Mouse (Mus musculus) midbrain, postnatal 0 days (tissue): ENCODE data around the gene Mlec. TPM values are rescaled to one million over a fixed set of nuclear protein-coding genes. Genes with fewer than 3 reads are reported as not detected.
"Not testable (repeated sequence)": the region's sequence is repeated elsewhere in the genome, so short reads cannot be mapped to it uniquely, and the experiment has no call there.

Experiments used
- ATAC-seq: fragments of 200-750 bp; cut with Nextera tagmentation; 2 replicates; pipeline ENCODE4 v1.8.0; 2017; ENCODE audit warnings: moderate number of reproducible peaks, mild to moderate bottlenecking, moderate TSS enrichment, moderate library complexity; ENCODE audit not compliant: low FRiP score
- DNase-seq: peaks from one replicate; pipeline ENCODE4 v3.0.0-alpha.2; 2015; ENCODE audit warnings: low spot score
- H3K27ac ChIP-seq: fragments of 300-500 bp; sonication (generic); 2 replicates; pipeline ENCODE4 v1.5.1; 2014; ENCODE audit warnings: low read depth, mild to moderate bottlenecking, low read length, mixed read lengths
- H3K27me3 ChIP-seq: fragments of 300-500 bp; sonication (generic); 2 replicates; pipeline ENCODE4 v1.6.1; 2014; ENCODE audit warnings: low read length, control low read depth, mixed read lengths; ENCODE audit not compliant: insufficient read depth
- H3K36me3 ChIP-seq: fragments of 300-500 bp; sonication (generic); 2 replicates; pipeline ENCODE4 v1.6.1; 2014; ENCODE audit warnings: low read length, control low read depth, mixed read lengths; ENCODE audit not compliant: insufficient read depth
- H3K4me1 ChIP-seq: fragments of 300-500 bp; sonication (generic); 2 replicates; pipeline ENCODE4 v1.6.1; 2014; ENCODE audit warnings: mild to moderate bottlenecking, control low read depth, antibody characterized with exemption, low read length, mixed read lengths; ENCODE audit not compliant: insufficient read depth
- H3K4me2 ChIP-seq: fragments of 300-500 bp; sonication (generic); 2 replicates; pipeline ENCODE4 v1.6.1; 2014; ENCODE audit warnings: low read depth, mild to moderate bottlenecking, low read length, mixed read lengths; ENCODE audit not compliant: poor library complexity, severe bottlenecking
- H3K4me3 ChIP-seq: fragments of 300-500 bp; sonication (generic); 2 replicates; pipeline ENCODE4 v1.5.1; 2014; ENCODE audit warnings: low read depth, mild to moderate bottlenecking, low read length, moderate library complexity
- H3K9ac ChIP-seq: fragments of 300-500 bp; sonication (generic); replicated peaks from 2 replicates; pipeline ENCODE4 v1.6.1; 2014; ENCODE audit warnings: mild to moderate bottlenecking, low read length, moderate library complexity, mixed read lengths; ENCODE audit not compliant: poor library complexity, severe bottlenecking
- H3K9me3 ChIP-seq: fragments of 300-500 bp; sonication (generic); 2 replicates; pipeline ENCODE4 v1.6.1; 2016; ENCODE audit warnings: low read length, control low read depth
- CTCF ChIP-seq: IDR thresholded peaks from 2 replicates; pipeline ENCODE4 v1.5.1; 2016; ENCODE audit warnings: antibody characterized with exemption, mild to moderate bottlenecking
- WGBS: fragments of 180-500 bp; shearing (Covaris S2); extraction: QIAGEN DNeasy Blood & Tissue Kit; methylation state at CpG from one replicate; pipeline ENCODE4 v1.1.7; 2014; 5-methylcytosine and 5-hydroxymethylcytosine counted together
- polyA plus RNA-seq: library from polyadenylated mRNA; unstranded; fragments of >200 nt; fragmentation: Nextera tagmentation; extraction: Ambion mirVana; gene quantifications from 2 replicates; pipeline ENCODE4 v1.2.1, GENCODE M21; 2015
- total RNA-seq: library from RNA; depleted of rRNA; stranded (reverse); fragments of >200 nt; gene quantifications from 2 replicates; pipeline ENCODE4 v1.2.3, GENCODE M21; 2014

Gene Mlec
- total and polyA plus RNA-seq, 2 experiments from 2014 or later = 16.2 to 64.6 TPM

DNA sequence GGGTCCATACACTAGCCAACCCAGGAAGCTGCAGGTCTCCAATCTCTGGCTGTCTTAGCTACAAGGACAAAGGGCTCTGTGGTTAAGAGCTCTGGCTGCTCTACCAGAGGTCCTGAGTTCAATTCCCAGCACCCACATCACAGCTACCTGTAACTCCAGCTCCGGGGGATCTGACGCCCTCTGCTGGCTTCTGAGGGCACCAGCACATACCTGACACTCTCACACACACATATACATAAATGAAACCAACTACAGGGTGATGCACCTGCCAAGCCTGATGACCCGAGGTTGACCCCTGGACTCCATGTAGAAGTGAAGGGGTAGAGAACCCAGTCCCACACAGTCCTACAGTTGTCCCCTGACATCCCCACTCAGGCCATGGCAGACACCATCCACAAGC lies 41.6 kb downstream of the Mlec start:
- H3K4me1 ChIP-seq = peaks cover 7% of the 10 kb centered on the region
- no peak for TF ChIP-seq CTCF
- no peak overlapping the region for H3K4me3 ChIP-seq
- 98% methylated on average over 3 of the region's 3 CpGs for WGBS
- no peak overlapping the region for H3K4me2 ChIP-seq
- DNase-seq (no peak), ATAC-seq (no peak)
- no peak overlapping the region for H3K27ac ChIP-seq
- H3K27me3 ChIP-seq = no peaks in the 10 kb centered on the region
- H3K9me3 ChIP-seq = no peaks in the 10 kb centered on the region
- H3K9ac ChIP-seq = no peak overlapping the region
- H3K36me3 ChIP-seq = no peaks in the 10 kb centered on the region

DNA sequence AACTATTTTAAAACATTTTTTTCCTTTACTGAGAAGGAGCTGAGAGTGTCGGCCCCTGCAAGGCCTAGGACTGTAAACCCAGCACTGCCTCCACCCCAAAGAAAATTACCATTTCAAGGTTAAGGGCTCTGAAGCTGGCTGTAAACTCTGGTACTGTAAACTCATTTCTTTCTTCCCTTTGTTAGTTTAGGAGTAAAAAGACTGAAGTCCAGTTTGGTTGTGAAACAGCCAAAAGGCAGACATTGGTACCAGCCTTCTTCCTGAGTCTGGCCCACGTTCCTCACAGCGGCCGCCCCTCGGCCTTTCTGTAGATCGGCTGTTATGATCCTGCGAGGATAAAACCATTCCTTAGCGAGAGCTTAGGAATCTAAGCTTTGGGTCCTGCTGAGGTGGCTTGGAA lies 43.5 kb downstream of the Mlec start:
- Histone ChIP-seq H3K27ac (no peak overlapping the region), H3K9ac (no peak overlapping the region), H3K4me2 (no peak overlapping the region), H3K36me3 (no peaks in the 10 kb centered on the region), H3K27me3 (no peaks in the 10 kb centered on the region), H3K4me3 (no peak overlapping the region), H3K9me3 (no peaks in the 10 kb centered on the region), H3K4me1 (peaks cover 7% of the 10 kb centered on the region)
- 91% methylated on average over 8 of the region's 8 CpGs for WGBS
- TF ChIP-seq CTCF = no peak
- DNase-seq = no peak
- ATAC-seq = no peak

GRCm38 (mm10) chr5:115113244-115113643 lies 44.7 kb downstream of the Mlec start:
- Histone ChIP-seq H3K27me3 (no peaks in the 10 kb centered on the region), H3K4me3 (no peak overlapping the region), H3K27ac (no peak overlapping the region), H3K4me2 (no peak overlapping the region), H3K36me3 (no peaks in the 10 kb centered on the region), H3K4me1 (no peaks in the 10 kb centered on the region), H3K9ac (no peak overlapping the region), H3K9me3 (no peaks in the 10 kb centered on the region)
- DNase-seq (no peak), ATAC-seq (no peak)
- WGBS = 95% methylated on average over 12 of the region's 12 CpGs
- no peak for TF ChIP-seq CTCF

DNA sequence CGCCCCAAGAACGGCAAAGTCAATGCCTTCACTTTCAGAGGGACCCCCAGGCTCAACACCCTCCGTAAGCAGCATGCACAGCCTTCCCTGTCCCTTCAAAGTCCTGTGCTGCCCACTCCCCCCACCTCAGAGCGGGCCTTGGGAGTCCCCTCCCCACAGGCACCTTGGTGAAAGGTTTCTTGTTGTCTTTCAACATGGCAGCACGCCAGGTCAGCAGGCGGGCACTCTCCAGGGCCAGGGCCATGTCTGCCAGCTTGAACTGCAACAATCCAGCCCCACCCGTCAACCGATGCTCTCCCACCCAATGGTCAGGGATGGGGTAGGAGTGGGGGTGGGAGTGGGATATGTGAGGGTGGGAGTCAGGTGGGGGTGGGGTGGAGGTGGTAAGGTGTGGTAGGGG lies 46.8 kb downstream of the Mlec start:
- ATAC-seq (no peak), DNase-seq (no peak)
- no peaks in the 10 kb centered on the region for H3K9me3 ChIP-seq
- no peak overlapping the region for H3K4me2 ChIP-seq
- no peaks in the 10 kb centered on the region for H3K36me3 ChIP-seq
- no peak for TF ChIP-seq CTCF
- H3K27me3 ChIP-seq = no peaks in the 10 kb centered on the region
- no peak overlapping the region for H3K9ac ChIP-seq
- WGBS = 82% methylated on average over 8 of the region's 8 CpGs
- no peak overlapping the region for H3K4me3 ChIP-seq
- H3K4me1 ChIP-seq = no peaks in the 10 kb centered on the region
- H3K27ac ChIP-seq = no peak overlapping the region

- not testable (repeated sequence) for ATAC-seq, H3K4me2 ChIP-seq, DNase-seq, H3K4me3 ChIP-seq, H3K9ac ChIP-seq, H3K27me3 ChIP-seq, H3K27ac ChIP-seq, H3K4me1 ChIP-seq, H3K9me3 ChIP-seq
- 96% methylated on average over 23 of the region's 23 CpGs for WGBS
- peaks cover 12% of the 10 kb centered on the region for H3K36me3 ChIP-seq
Measured at GRCm38 (mm10) chr5:115103253-115103652, 54.7 kb downstream of the Mlec start.

- no peak for TF ChIP-seq CTCF
- H3K27me3 ChIP-seq = no peaks in the 10 kb centered on the region
- H3K4me1 ChIP-seq = no peaks in the 10 kb centered on the region
- H3K27ac ChIP-seq = no peak overlapping the region
- DNase-seq = no peak
- peaks cover 20% of the 10 kb centered on the region for H3K36me3 ChIP-seq
- no peak overlapping the region for H3K4me3 ChIP-seq
- H3K9ac ChIP-seq = no peak overlapping the region
- WGBS = 81% methylated on average over 2 of the region's 2 CpGs
- no peak overlapping the region for H3K4me2 ChIP-seq
- H3K9me3 ChIP-seq = no peaks in the 10 kb centered on the region
- ATAC-seq = no peak
Measured at GRCm38 (mm10) chr5:115102231-115102630, 55.7 kb downstream of the Mlec start.

DNA sequence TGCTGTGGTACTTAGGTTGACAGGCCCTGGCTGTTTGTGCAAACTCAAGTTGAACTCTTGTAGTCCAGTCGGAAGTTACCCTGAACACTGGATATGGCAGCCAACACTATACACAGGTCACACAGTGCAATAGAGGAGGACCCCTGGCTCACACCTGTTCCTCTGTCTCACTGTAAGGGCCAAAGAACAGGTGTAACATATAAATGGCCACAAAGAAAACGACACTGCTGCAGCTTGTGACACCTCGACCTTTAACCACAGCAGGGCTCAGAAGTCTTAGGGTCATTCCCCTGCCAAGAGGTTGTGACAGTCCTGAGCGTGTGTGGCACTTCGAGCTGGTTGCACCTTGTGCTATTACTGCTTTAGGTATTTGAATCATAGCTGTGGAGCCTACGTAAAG lies 57.5 kb downstream of the Mlec start:
- Histone ChIP-seq H3K27ac (no peak overlapping the region), H3K4me3 (no peak overlapping the region), H3K4me1 (no peaks in the 10 kb centered on the region), H3K36me3 (peaks cover 37% of the 10 kb centered on the region), H3K9ac (no peak overlapping the region), H3K27me3 (no peaks in the 10 kb centered on the region), H3K9me3 (no peaks in the 10 kb centered on the region), H3K4me2 (no peak overlapping the region)
- 91% methylated on average over 6 of the region's 6 CpGs for WGBS
- ATAC-seq (no peak), DNase-seq (no peak)
- no peak for TF ChIP-seq CTCF
